Mouse (Mus musculus) spleen, adult 2 months (tissue): ENCODE measurements around the gene Slc7a5.

Source experiments
- CTCF ChIP-seq: fragments of 200-500 bp; IDR thresholded peaks from 2 replicates; pipeline ENCODE4 v1.5.1; 2011; ENCODE audit warnings: mild to moderate bottlenecking, inconsistent platforms; ENCODE audit not compliant: insufficient read depth, insufficient read length, insufficient replicate concordance; ENCODE audit errors: extremely low read depth
- POLR2A ChIP-seq: fragments of 200-500 bp; IDR thresholded peaks from 2 replicates; pipeline ENCODE4 v1.6.1; 2011; ENCODE audit warnings: low read depth, low read length, inconsistent platforms

DNA sequence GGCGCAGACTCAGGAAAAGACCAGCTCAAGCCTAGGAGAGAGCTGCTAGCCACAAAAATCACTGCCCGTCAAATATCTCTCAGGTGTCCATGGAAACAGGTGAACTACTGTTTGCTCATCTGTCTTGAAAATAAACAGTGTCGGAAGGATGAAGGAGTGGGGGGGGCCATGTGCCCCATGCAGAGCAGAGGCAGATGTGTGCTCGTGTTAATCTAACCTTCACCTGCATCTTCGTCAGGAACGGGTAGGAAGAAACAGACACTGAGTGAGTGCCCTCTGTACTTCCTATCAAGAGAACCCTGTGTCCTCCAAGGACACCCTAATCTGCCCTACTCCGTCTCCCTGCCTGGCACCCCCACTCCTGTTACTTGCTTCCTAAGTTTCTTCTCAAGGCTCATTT, 55.8 kb downstream of the Slc7a5 start:
- TF ChIP-seq CTCF: no peak
- no peak for TF ChIP-seq POLR2A
